Mouse (Mus musculus): ENCODE results near the gene Gm15448.
"Not testable (repeated sequence)": the region's sequence is repeated elsewhere in the genome, so short reads cannot be mapped to it uniquely, and the experiment has no call there.

Gm15448 gene

DNA sequence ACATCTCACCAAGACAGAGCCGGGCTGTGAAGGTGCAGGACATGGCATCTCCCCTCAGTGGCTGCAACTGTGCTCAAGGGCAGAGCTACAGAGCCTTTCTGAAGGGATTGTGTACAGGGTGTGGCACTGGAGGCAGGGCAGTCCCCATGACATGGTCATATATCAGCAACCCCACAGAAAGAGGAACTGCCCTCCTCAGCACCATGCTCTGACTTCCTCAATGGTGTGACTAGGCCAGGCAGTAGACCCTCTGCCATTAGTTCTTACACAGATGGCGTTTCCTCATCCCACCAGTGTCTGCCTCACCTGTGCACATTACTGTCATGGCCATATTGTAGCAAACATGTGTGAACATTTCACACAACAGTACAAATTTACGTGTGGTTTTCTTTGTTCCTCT is at the start of gene Gm15448:
Gene Gm15448, minus strand, starts transcription at position 89 of the 400 bp plus-strand sequence.
- DNase-seq (ENCODE audit: extremely low read depth, insufficient read length, low spot score) = not testable (repeated sequence)

GRCm38 (mm10) chr7:3875032-3875431 is 49.5 kb upstream of the Gm15448 start:
- DNase-seq (ENCODE audit: extremely low read depth, insufficient read length, low spot score) = not testable (repeated sequence)

DNA sequence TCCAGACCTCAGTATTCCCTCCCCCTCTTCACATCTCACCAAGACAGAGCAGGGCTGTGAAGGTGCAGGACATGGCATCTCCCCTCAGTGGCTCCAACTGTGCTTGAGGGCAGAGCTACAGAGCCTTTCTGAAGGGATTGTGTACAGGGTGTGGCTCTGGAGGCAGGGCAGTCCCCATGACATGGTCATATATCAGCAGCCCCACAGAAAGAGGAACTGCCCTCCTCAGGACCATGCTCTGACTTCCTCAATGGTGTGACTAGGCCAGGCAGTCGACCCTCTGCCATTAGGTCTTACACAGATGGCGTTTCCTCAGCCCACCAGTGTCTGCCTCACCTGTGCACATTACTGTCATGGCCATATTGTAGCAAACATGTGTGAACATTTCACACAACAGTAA is 19.5 kb upstream of the Gm15448 start, which contains the start of gene Pira2:
Gene Pira2, minus strand, starts transcription at position 101 of the 400 bp plus-strand sequence.
- DNase-seq (ENCODE audit: extremely low read depth, insufficient read length, low spot score) = not testable (repeated sequence)

- not testable (repeated sequence) for DNase-seq (ENCODE audit: extremely low read depth, insufficient read length, low spot score)
Measured at GRCm38 (mm10) chr7:3837854-3838253, 12.4 kb upstream of the Gm15448 start.

GRCm38 (mm10) chr7:3830633-3831032 is 5.1 kb upstream of the Gm15448 start:
- DNase-seq (ENCODE audit: extremely low read depth, insufficient read length, low spot score) = not testable (repeated sequence)

- not testable (repeated sequence) for DNase-seq (ENCODE audit: extremely low read depth, insufficient read length, low spot score)
Measured at GRCm38 (mm10) chr7:3811912-3812311, 13.6 kb downstream of the Gm15448 start.

GRCm38 (mm10) chr7:3802935-3803334 is 22.6 kb downstream of the Gm15448 start:
- not testable (repeated sequence) for DNase-seq (ENCODE audit: extremely low read depth, insufficient read length, low spot score)

DNA sequence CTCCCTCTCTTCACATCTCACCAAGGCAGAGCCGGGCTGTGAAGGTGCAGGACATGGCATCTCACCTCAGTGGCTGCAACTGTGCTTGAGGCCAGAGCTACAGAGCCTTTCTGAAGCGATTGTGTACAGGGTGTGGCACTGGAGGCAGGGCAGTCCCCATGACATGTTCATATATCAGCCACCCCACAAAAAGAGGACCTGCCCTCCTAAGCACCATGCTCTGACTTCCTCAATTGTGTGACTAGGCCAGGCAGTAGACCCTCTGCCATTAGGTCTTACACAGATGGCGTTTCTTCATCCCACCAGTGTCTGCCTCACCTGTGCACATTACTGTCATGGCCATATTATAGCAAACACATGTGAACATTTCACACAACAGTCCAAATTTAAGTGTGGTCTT is 25.5 kb downstream of the Gm15448 start:
- not testable (repeated sequence) for DNase-seq (ENCODE audit: extremely low read depth, insufficient read length, low spot score)

GRCm38 (mm10) chr7:3796286-3796685 is 29.2 kb downstream of the Gm15448 start:
- not testable (repeated sequence) for DNase-seq (ENCODE audit: extremely low read depth, insufficient read length, low spot score)

Data from 3134 (cell line).